Mouse (Mus musculus) forebrain, postnatal 0 days (tissue): Measurements from ENCODE around the gene Gtf2h1. TPM values are rescaled to one million over a fixed set of nuclear protein-coding genes. Genes with fewer than 3 reads are reported as not detected.
A peak's percentile ranks its signal among the peaks of the same experiment; 100 is the strongest.

Source experiments
- ATAC-seq: fragments of 200-750 bp; cut with Nextera tagmentation; 2 replicates; pipeline ENCODE4 v1.8.0; 2017; ENCODE audit warnings: mild to moderate bottlenecking, moderate library complexity
- DNase-seq: peaks from one replicate; pipeline ENCODE4 v3.0.0-alpha.2; 2015
- H3K27ac ChIP-seq: fragments of 300-500 bp; sonication (generic); 2 replicates; pipeline ENCODE4 v1.5.1; 2014; ENCODE audit warnings: low read depth, mild to moderate bottlenecking, antibody characterized with exemption, low read length, moderate library complexity, mixed read lengths
- H3K27me3 ChIP-seq: fragments of 300-500 bp; sonication (generic); 2 replicates; pipeline ENCODE4 v1.6.1; 2014; ENCODE audit warnings: mild to moderate bottlenecking, low read length, mixed read lengths; ENCODE audit not compliant: insufficient read depth
- H3K36me3 ChIP-seq: fragments of 300-500 bp; sonication (generic); 2 replicates; pipeline ENCODE4 v1.6.1; 2014; ENCODE audit warnings: mild to moderate bottlenecking, moderate library complexity; ENCODE audit not compliant: insufficient read depth
- H3K4me1 ChIP-seq: fragments of 300-500 bp; sonication (generic); 2 replicates; pipeline ENCODE4 v1.6.1; 2014; ENCODE audit warnings: antibody characterized with exemption; ENCODE audit not compliant: insufficient read depth
- H3K4me2 ChIP-seq: fragments of 300-500 bp; sonication (generic); 2 replicates; pipeline ENCODE4 v1.6.1; 2014; ENCODE audit warnings: low read depth, mild to moderate bottlenecking, moderate library complexity
- H3K4me3 ChIP-seq: fragments of 300-500 bp; sonication (generic); 2 replicates; pipeline ENCODE4 v1.5.1; 2014; ENCODE audit warnings: low read depth, low read length, mixed read lengths
- H3K9ac ChIP-seq: fragments of 300-500 bp; sonication (generic); 2 replicates; pipeline ENCODE4 v1.6.1; 2014; ENCODE audit warnings: mild to moderate bottlenecking
- H3K9me3 ChIP-seq: fragments of 300-500 bp; sonication (generic); 2 replicates; pipeline ENCODE4 v1.6.1; 2016; ENCODE audit warnings: low read length
- CTCF ChIP-seq: sonication (generic); IDR thresholded peaks from 2 replicates; pipeline ENCODE4 v1.5.1; 2016; ENCODE audit warnings: antibody characterized with exemption, control low read depth, low read depth
- WGBS: fragments of 180-500 bp; shearing (Covaris S2); extraction: QIAGEN DNeasy Blood & Tissue Kit; methylation state at CpG from one replicate; pipeline ENCODE4 v1.1.7; 2014; 5-methylcytosine and 5-hydroxymethylcytosine counted together
- polyA plus RNA-seq: library from polyadenylated mRNA; unstranded; fragments of >200 nt; fragmentation: Nextera tagmentation; extraction: Ambion mirVana; gene quantifications from 2 replicates; pipeline ENCODE4 v1.2.1, GENCODE M21; 2015
- total RNA-seq: library from RNA; depleted of rRNA; stranded (reverse); fragments of >200 nt; gene quantifications from 2 replicates; pipeline ENCODE4 v1.2.3, GENCODE M21; 2014

Gene Gtf2h1
- total and polyA plus RNA-seq, 2 experiments from 2014 or later: 42.1 to 60.1 TPM

DNA sequence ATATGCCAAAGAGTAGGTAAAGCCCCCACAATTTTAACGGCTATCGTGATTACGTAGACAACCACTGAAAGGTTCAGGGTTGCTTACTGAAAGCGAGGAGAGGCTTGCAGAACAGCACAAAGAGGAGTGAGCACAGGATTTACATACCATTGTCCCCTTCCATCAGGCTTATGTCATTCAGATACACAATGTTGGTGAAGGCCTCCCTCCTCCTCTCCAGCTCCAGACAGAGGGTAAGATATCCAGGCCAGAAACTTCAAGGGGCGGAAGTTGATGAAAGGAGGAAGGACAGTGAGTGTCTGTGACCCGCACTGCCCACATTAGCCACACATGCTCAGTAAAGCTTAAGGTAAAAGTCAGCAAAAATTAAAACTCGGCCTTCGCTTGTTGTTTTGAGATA is 31.2 kb upstream of the Gtf2h1 start:
- no peak for ATAC-seq
- no peak for TF ChIP-seq CTCF
- 69% methylated on average over 8 of the region's 8 CpGs for WGBS

GRCm38 (mm10) chr7:46767371-46767770 is 28.5 kb upstream of the Gtf2h1 start:
- peaks cover 71% of the 10 kb centered on the region for H3K36me3 ChIP-seq

More for the DNA sequence above, 31.2 kb upstream of the Gtf2h1 start:
- no peak overlapping the region for H3K4me2 ChIP-seq
- DNase-seq: no peak
- no peaks in the 10 kb centered on the region for H3K27me3 ChIP-seq
- H3K36me3 ChIP-seq: peaks cover 69% of the 10 kb centered on the region
- H3K9ac ChIP-seq: no peak overlapping the region
- H3K9me3 ChIP-seq: no peaks in the 10 kb centered on the region
- H3K4me1 ChIP-seq: no peaks in the 10 kb centered on the region
- no peak overlapping the region for H3K4me3 ChIP-seq
- no peak overlapping the region for H3K27ac ChIP-seq

DNA sequence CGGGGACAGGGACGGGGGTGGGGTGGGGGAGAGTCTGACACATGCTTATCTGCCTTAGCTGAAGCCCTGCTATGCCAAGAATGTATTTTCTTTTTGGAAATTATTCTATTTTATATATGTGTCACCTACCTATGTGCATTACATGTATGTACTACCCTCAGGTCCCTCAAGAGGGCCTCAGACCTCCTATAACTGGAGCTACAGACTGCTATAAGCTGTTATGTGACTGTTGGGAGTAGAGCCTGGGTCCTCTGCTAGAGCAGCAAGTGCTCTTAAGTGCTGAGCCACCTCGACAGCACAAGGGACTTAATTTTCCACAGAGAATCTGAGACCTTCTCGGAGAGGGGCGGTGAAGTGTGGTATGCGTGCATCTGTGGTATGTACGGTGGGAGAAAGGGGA is 27.5 kb upstream of the Gtf2h1 start:
- ATAC-seq: no peak
- H3K4me3 ChIP-seq: no peak overlapping the region
- 95% methylated on average over 7 of the region's 7 CpGs for WGBS
- H3K9ac ChIP-seq: no peak overlapping the region
- H3K27ac ChIP-seq: no peak overlapping the region
- H3K36me3 ChIP-seq: peaks cover 71% of the 10 kb centered on the region
- no peaks in the 10 kb centered on the region for H3K27me3 ChIP-seq
- no peaks in the 10 kb centered on the region for H3K9me3 ChIP-seq
- no peak for TF ChIP-seq CTCF
- H3K4me1 ChIP-seq: no peaks in the 10 kb centered on the region
- no peak for DNase-seq
- H3K4me2 ChIP-seq: no peak overlapping the region

More at GRCm38 (mm10) chr7:46767371-46767770, 28.5 kb upstream of the Gtf2h1 start:
- no peak for TF ChIP-seq CTCF
- Histone ChIP-seq H3K4me2 (no peak overlapping the region), H3K27me3 (no peaks in the 10 kb centered on the region), H3K9ac (no peak overlapping the region), H3K27ac (no peak overlapping the region), H3K4me1 (no peaks in the 10 kb centered on the region), H3K4me3 (no peak overlapping the region), H3K9me3 (no peaks in the 10 kb centered on the region)
- no peak for ATAC-seq
- DNase-seq: no peak

- ATAC-seq: no peak
- Histone ChIP-seq H3K27me3 (no peaks in the 10 kb centered on the region), H3K4me2 (no peak overlapping the region), H3K4me3 (no peak overlapping the region), H3K9me3 (no peaks in the 10 kb centered on the region), H3K27ac (no peak overlapping the region), H3K9ac (no peak overlapping the region), H3K36me3 (peaks cover 71% of the 10 kb centered on the region), H3K4me1 (no peaks in the 10 kb centered on the region)
- TF ChIP-seq CTCF: peak; percentile 97
- DNase-seq: peak; percentile 76
- WGBS: 69% methylated on average over 4 of the region's 4 CpGs
These were observed 25.2 kb upstream of the Gtf2h1 start for GRCm38 (mm10) chr7:46770706-46771105.

- Histone ChIP-seq H3K27me3 (no peaks in the 10 kb centered on the region), H3K4me2 (no peak overlapping the region), H3K9me3 (no peaks in the 10 kb centered on the region), H3K9ac (no peak overlapping the region), H3K27ac (no peak overlapping the region), H3K36me3 (peaks cover 39% of the 10 kb centered on the region), H3K4me1 (no peaks in the 10 kb centered on the region), H3K4me3 (no peak overlapping the region)
- 90% methylated on average over 5 of the region's 5 CpGs for WGBS
- no peak for ATAC-seq
- no peak for TF ChIP-seq CTCF
- no peak for DNase-seq
These were observed 6.6 kb upstream of the Gtf2h1 start for GRCm38 (mm10) chr7:46789177-46789849.

DNA sequence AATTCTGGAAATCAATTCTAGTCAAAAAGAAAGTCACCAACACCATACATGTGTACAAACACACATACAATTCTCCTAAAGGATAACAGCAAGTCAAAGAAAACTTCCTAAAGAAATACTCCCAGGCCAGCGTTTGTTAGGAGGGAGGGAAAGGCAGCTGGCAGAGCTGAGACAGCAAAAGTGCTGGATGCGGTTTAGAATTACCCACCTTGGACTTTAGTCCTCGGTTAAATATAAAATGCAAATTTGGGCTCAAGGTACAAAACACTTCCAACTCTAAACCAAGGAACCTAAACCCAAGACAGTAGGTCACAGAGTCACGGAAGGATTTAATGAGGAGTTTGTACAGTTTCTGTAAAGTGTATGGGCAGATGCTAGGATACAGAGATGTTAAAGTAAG is 2.0 kb upstream of the Gtf2h1 start:
- Histone ChIP-seq H3K36me3 (peaks cover 3% of the 10 kb centered on the region), H3K4me2 (no peak overlapping the region), H3K4me1 (peaks cover 16% of the 10 kb centered on the region), H3K9me3 (no peaks in the 10 kb centered on the region), H3K27me3 (no peaks in the 10 kb centered on the region), H3K4me3 (no peak overlapping the region), H3K9ac (no peak overlapping the region), H3K27ac (no peak overlapping the region)
- DNase-seq (no peak), ATAC-seq (no peak)
- WGBS: 88% methylated on average over 4 of the region's 4 CpGs
- no peak for TF ChIP-seq CTCF

DNA sequence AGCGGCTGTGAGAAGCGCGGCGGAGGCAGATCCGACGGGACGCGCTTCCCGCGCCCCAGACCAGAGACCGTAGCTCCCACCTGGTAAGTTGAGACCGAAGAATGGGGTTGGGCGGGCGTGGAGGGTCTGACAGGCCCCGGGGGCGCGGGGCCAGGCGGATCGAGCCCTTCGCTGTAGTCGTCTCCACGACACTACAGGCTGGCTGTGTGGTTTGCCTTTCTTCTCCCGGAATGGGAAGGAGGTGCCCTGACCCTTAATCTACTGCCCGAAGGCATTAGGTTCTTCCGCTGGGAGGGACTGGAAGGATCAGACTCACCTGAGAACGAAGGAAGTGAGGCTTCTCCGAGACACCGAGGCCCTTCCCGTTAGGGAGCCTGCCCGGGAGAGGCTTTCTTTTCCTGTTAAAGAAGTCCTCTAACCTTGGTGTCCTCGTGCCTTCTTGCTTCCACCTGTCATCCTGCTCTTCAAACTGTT is 340 bp downstream of the Gtf2h1 start:
- WGBS: under 1% methylated on average over 31 of the region's 31 CpGs
- Histone ChIP-seq H3K27ac (peak overlapping the region; percentile 91; the same call in 1 of the 2 replicates), H3K4me1 (peaks cover 16% of the 10 kb centered on the region), H3K9me3 (no peaks in the 10 kb centered on the region), H3K27me3 (no peaks in the 10 kb centered on the region), H3K4me3 (peak overlapping the region; percentile 97), H3K36me3 (peaks cover 14% of the 10 kb centered on the region), H3K4me2 (peak overlapping the region; percentile 91), H3K9ac (peak overlapping the region; percentile 94)
- no peak for TF ChIP-seq CTCF
- ATAC-seq (peak; percentile 48), DNase-seq (peak; percentile 4)
